Mouse (Mus musculus) forebrain, embryonic 11.5 days (tissue): ENCODE data around the gene Tle2. TPM values are rescaled to one million over a fixed set of nuclear protein-coding genes. Genes with fewer than 3 reads are reported as not detected.

Source experiments
- ATAC-seq: fragments of 200-750 bp; cut with Nextera tagmentation; replicated peaks from 2 replicates; pipeline ENCODE4 v1.8.0; 2017; ENCODE audit warnings: moderate TSS enrichment; ENCODE audit not compliant: low FRiP score
- DNase-seq: peaks from one replicate; pipeline ENCODE4 v3.0.0-alpha.2; 2017; ENCODE audit warnings: low spot score
- H3K27ac ChIP-seq: fragments of 300-500 bp; sonication (generic); 2 replicates; pipeline ENCODE4 v1.5.1; 2014; ENCODE audit warnings: low read depth, low read length
- H3K27me3 ChIP-seq: fragments of 300-500 bp; sonication (generic); 2 replicates; pipeline ENCODE4 v1.6.1; 2014; ENCODE audit warnings: mild to moderate bottlenecking, low read length, mixed read lengths; ENCODE audit not compliant: control insufficient read depth, insufficient read depth
- H3K36me3 ChIP-seq: fragments of 300-500 bp; sonication (generic); 2 replicates; pipeline ENCODE4 v1.6.1; 2014; ENCODE audit warnings: mild to moderate bottlenecking, low read length, moderate library complexity, mixed read lengths; ENCODE audit not compliant: control insufficient read depth, insufficient read depth
- H3K4me1 ChIP-seq: fragments of 300-500 bp; sonication (generic); replicated peaks from 2 replicates; pipeline ENCODE4 v1.6.1; 2014; ENCODE audit warnings: low read length, mixed read lengths; ENCODE audit not compliant: control insufficient read depth, insufficient read depth
- H3K4me2 ChIP-seq: fragments of 300-500 bp; sonication (generic); 2 replicates; pipeline ENCODE4 v1.6.1; 2014; ENCODE audit warnings: low read depth, mild to moderate bottlenecking, low read length, moderate library complexity, mixed read lengths; ENCODE audit not compliant: severe bottlenecking
- H3K4me3 ChIP-seq: fragments of 300-500 bp; sonication (generic); 2 replicates; pipeline ENCODE4 v1.5.1; 2014; ENCODE audit warnings: low read depth, low read length
- H3K9ac ChIP-seq: fragments of 300-500 bp; sonication (generic); 2 replicates; pipeline ENCODE4 v1.6.1; 2014; ENCODE audit warnings: low read length
- H3K9me3 ChIP-seq: fragments of 300-500 bp; sonication (generic); 2 replicates; pipeline ENCODE4 v1.6.1; 2016; ENCODE audit warnings: low read length, mixed read lengths; ENCODE audit not compliant: control insufficient read depth
- WGBS: fragments of 180-500 bp; shearing (Covaris S2); extraction: QIAGEN DNeasy Blood & Tissue Kit; methylation state at CpG from one replicate; pipeline ENCODE4 v1.1.7; 2014; 5-methylcytosine and 5-hydroxymethylcytosine counted together
- polyA plus RNA-seq: library from polyadenylated mRNA; unstranded; fragments of >200 nt; fragmentation: Nextera tagmentation; extraction: Ambion mirVana; gene quantifications from 2 replicates; pipeline ENCODE4 v1.2.1, GENCODE M21; 2014

Tle2 gene
- polyA plus RNA-seq, 1 experiment from 2014 or later = 8.1 TPM

- peaks cover 13% of the 10 kb centered on the region for H3K4me1 ChIP-seq
- no peak overlapping the region for H3K9ac ChIP-seq
- H3K27ac ChIP-seq = no peak overlapping the region
- H3K27me3 ChIP-seq = peaks cover 33% of the 10 kb centered on the region
- ATAC-seq = no peak
- H3K4me2 ChIP-seq = no peak overlapping the region
- no peaks in the 10 kb centered on the region for H3K9me3 ChIP-seq
- DNase-seq = no peak
- WGBS = 60% methylated on average over 4 of the region's 4 CpGs
- H3K36me3 ChIP-seq = no peaks in the 10 kb centered on the region
- no peak overlapping the region for H3K4me3 ChIP-seq
Measured at GRCm38 (mm10) chr10:81579967-81580366, 5.6 kb downstream of the Tle2 start.

- H3K27me3 ChIP-seq = peaks cover 27% of the 10 kb centered on the region
- no peak overlapping the region for H3K4me2 ChIP-seq
- no peak overlapping the region for H3K27ac ChIP-seq
- ATAC-seq = no peak
- no peak for DNase-seq
- H3K4me1 ChIP-seq = peaks cover 9% of the 10 kb centered on the region
- WGBS = 63% methylated on average over 25 of the region's 25 CpGs
- H3K4me3 ChIP-seq = no peak overlapping the region
- no peaks in the 10 kb centered on the region for H3K9me3 ChIP-seq
- no peak overlapping the region for H3K9ac ChIP-seq
- H3K36me3 ChIP-seq = no peaks in the 10 kb centered on the region
Measured at GRCm38 (mm10) chr10:81580441-81581070, 6.2 kb downstream of the Tle2 start.

GRCm38 (mm10) chr10:81583347-81583746 is 9.0 kb downstream of the Tle2 start:
- H3K27me3 ChIP-seq = peaks cover 12% of the 10 kb centered on the region; the same call in 1 of the 2 replicates
- peaks cover 4% of the 10 kb centered on the region; the same call in 1 of the 2 replicates for H3K4me1 ChIP-seq

GRCm38 (mm10) chr10:81588739-81589138 is 14.4 kb downstream of the Tle2 start:
- no peak overlapping the region for H3K27ac ChIP-seq
- WGBS = 62% methylated on average over 7 of the region's 7 CpGs
- ATAC-seq (no peak), DNase-seq (no peak)
- H3K9ac ChIP-seq = no peak overlapping the region
- H3K36me3 ChIP-seq = no peaks in the 10 kb centered on the region
- H3K27me3 ChIP-seq = peaks cover 4% of the 10 kb centered on the region
- no peak overlapping the region for H3K4me3 ChIP-seq
- H3K9me3 ChIP-seq = no peaks in the 10 kb centered on the region
- H3K4me2 ChIP-seq = no peak overlapping the region
- no peaks in the 10 kb centered on the region for H3K4me1 ChIP-seq

More at GRCm38 (mm10) chr10:81583347-81583746, 9.0 kb downstream of the Tle2 start:
- whole genome bisulfite sequencing = 52% methylated on average over 6 of the region's 6 CpGs
- Histone ChIP-seq H3K4me3 (no peak overlapping the region), H3K9ac (no peak overlapping the region), H3K36me3 (no peaks in the 10 kb centered on the region), H3K4me2 (no peak overlapping the region), H3K9me3 (no peaks in the 10 kb centered on the region), H3K27ac (no peak overlapping the region)
- no peak for DNase-seq
- no peak for ATAC-seq

GRCm38 (mm10) chr10:81591846-81592245 is 17.5 kb downstream of the Tle2 start:
- Histone ChIP-seq H3K36me3 (no peaks in the 10 kb centered on the region), H3K9me3 (no peaks in the 10 kb centered on the region), H3K4me3 (no peak overlapping the region), H3K4me1 (peaks cover 11% of the 10 kb centered on the region), H3K27ac (no peak overlapping the region), H3K27me3 (peaks cover 31% of the 10 kb centered on the region), H3K4me2 (no peak overlapping the region), H3K9ac (no peak overlapping the region)
- DNase-seq (no peak), ATAC-seq (no peak)
- WGBS = 67% methylated on average over 9 of the region's 9 CpGs

- Histone ChIP-seq H3K9me3 (no peaks in the 10 kb centered on the region), H3K36me3 (no peaks in the 10 kb centered on the region), H3K4me3 (no peak overlapping the region), H3K4me1 (peaks cover 17% of the 10 kb centered on the region), H3K27me3 (peaks cover 36% of the 10 kb centered on the region), H3K27ac (no peak overlapping the region), H3K4me2 (no peak overlapping the region), H3K9ac (no peak overlapping the region)
- DNase-seq (no peak), ATAC-seq (no peak)
- WGBS = 79% methylated on average over 7 of the region's 7 CpGs
Measured at GRCm38 (mm10) chr10:81592631-81593030, 18.3 kb downstream of the Tle2 start.

- no peak for DNase-seq
Measured at GRCm38 (mm10) chr10:81593223-81593622, 18.9 kb downstream of the Tle2 start.

GRCm38 (mm10) chr10:81593935-81594334 is 19.6 kb downstream of the Tle2 start:
- 76% methylated on average over 18 of the region's 18 CpGs for WGBS
- Histone ChIP-seq H3K4me2 (no peak overlapping the region), H3K27ac (no peak overlapping the region), H3K4me3 (no peak overlapping the region), H3K9me3 (no peaks in the 10 kb centered on the region), H3K9ac (no peak overlapping the region), H3K27me3 (peaks cover 47% of the 10 kb centered on the region), H3K4me1 (peaks cover 17% of the 10 kb centered on the region), H3K36me3 (no peaks in the 10 kb centered on the region)
- DNase-seq (no peak), ATAC-seq (no peak)

More at GRCm38 (mm10) chr10:81593223-81593622, 18.9 kb downstream of the Tle2 start:
- H3K4me1 ChIP-seq = peaks cover 17% of the 10 kb centered on the region
- H3K27ac ChIP-seq = no peak overlapping the region
- no peaks in the 10 kb centered on the region for H3K9me3 ChIP-seq
- H3K9ac ChIP-seq = no peak overlapping the region
- no peak overlapping the region for H3K4me2 ChIP-seq
- WGBS = 60% methylated on average over 4 of the region's 4 CpGs
- H3K27me3 ChIP-seq = peaks cover 40% of the 10 kb centered on the region
- no peaks in the 10 kb centered on the region for H3K36me3 ChIP-seq
- H3K4me3 ChIP-seq = no peak overlapping the region
- no peak for ATAC-seq

- peaks cover 55% of the 10 kb centered on the region for H3K27me3 ChIP-seq
- ATAC-seq = no peak
- no peaks in the 10 kb centered on the region for H3K36me3 ChIP-seq
- WGBS = 43% methylated on average over 5 of the region's 5 CpGs
- H3K4me2 ChIP-seq = no peak overlapping the region
- H3K4me1 ChIP-seq = peaks cover 20% of the 10 kb centered on the region
- no peaks in the 10 kb centered on the region for H3K9me3 ChIP-seq
- no peak for DNase-seq
- no peak overlapping the region for H3K9ac ChIP-seq
- H3K27ac ChIP-seq = no peak overlapping the region
- no peak overlapping the region for H3K4me3 ChIP-seq
Measured at GRCm38 (mm10) chr10:81595599-81595998, 21.2 kb downstream of the Tle2 start.
